Mouse (Mus musculus) cerebellum, adult 2 months (tissue): Measurements from ENCODE around the gene Dlk2.

Source experiments
- CTCF ChIP-seq: fragments of 200-500 bp; IDR thresholded peaks from 2 replicates; pipeline ENCODE4 v1.5.1; 2011; ENCODE audit warnings: low read depth, mild to moderate bottlenecking, control low read depth, low read length, moderate library complexity, borderline replicate concordance; ENCODE audit not compliant: insufficient read depth
- POLR2A ChIP-seq: fragments of 200-500 bp; IDR thresholded peaks from 2 replicates; pipeline ENCODE4 v1.6.1; 2011; ENCODE audit warnings: low read length, control low read depth, borderline replicate concordance; ENCODE audit not compliant: insufficient read depth

GRCm38 (mm10) chr17:46336475-46336874 is 39.3 kb downstream of the Dlk2 start:
- TF ChIP-seq CTCF (no peak), POLR2A (no peak)
